Mouse (Mus musculus) heart, embryonic 10.5 days (tissue): ENCODE data around the gene Spryd4. TPM values are rescaled to one million over a fixed set of nuclear protein-coding genes. Genes with fewer than 3 reads are reported as not detected.
"Not testable (repeated sequence)": the region's sequence is repeated elsewhere in the genome, so short reads cannot be mapped to it uniquely, and the experiment has no call there.

Experiments
- DNase-seq: peaks from one replicate; pipeline ENCODE4 v3.0.0-alpha.2; 2017; ENCODE audit warnings: low spot score
- H3K27ac ChIP-seq: fragments of 300-500 bp; sonication (generic); 2 replicates; pipeline ENCODE4 v1.5.1; 2016; ENCODE audit warnings: mild to moderate bottlenecking
- H3K27me3 ChIP-seq: fragments of 300-500 bp; sonication (generic); 2 replicates; pipeline ENCODE4 v1.6.1; 2016; ENCODE audit warnings: mild to moderate bottlenecking; ENCODE audit not compliant: poor library complexity, insufficient read depth, severe bottlenecking
- H3K36me3 ChIP-seq: fragments of 300-500 bp; sonication (generic); 2 replicates; pipeline ENCODE4 v1.6.1; 2016; ENCODE audit warnings: mild to moderate bottlenecking, moderate library complexity
- H3K4me1 ChIP-seq: fragments of 300-500 bp; sonication (generic); 2 replicates; pipeline ENCODE4 v1.6.1; 2016; ENCODE audit warnings: mild to moderate bottlenecking
- H3K4me3 ChIP-seq: fragments of 300-500 bp; sonication (generic); 2 replicates; pipeline ENCODE4 v1.5.1; 2016; ENCODE audit warnings: mild to moderate bottlenecking, moderate library complexity
- H3K9me3 ChIP-seq: fragments of 300-500 bp; sonication (generic); 2 replicates; pipeline ENCODE4 v1.6.1; 2016; ENCODE audit warnings: mild to moderate bottlenecking, moderate library complexity
- WGBS: fragments of 180-500 bp; shearing (Covaris S2); methylation state at CpG from one replicate; pipeline ENCODE4 v1.1.7; 2016; 5-methylcytosine and 5-hydroxymethylcytosine counted together
- polyA plus RNA-seq: library from polyadenylated mRNA; unstranded; fragments of >200 nt; fragmentation: Nextera tagmentation; extraction: Ambion mirVana; gene quantifications from 2 replicates; pipeline ENCODE4 v1.2.1, GENCODE M21; 2016

The Spryd4 gene
- polyA plus RNA-seq, result 37.9 and 41.9 TPM in 2 replicates

- WGBS, result under 1% methylated on average over 30 of the region's 30 CpGs
- H3K4me1 ChIP-seq, result peaks cover 16% of the 10 kb centered on the region
- no peaks in the 10 kb centered on the region for H3K9me3 ChIP-seq
- H3K4me3 ChIP-seq, result peak within 1 kb of the TSS; percentile 84
- peak within 1 kb of the TSS; percentile 86 for H3K27ac ChIP-seq
- H3K36me3 ChIP-seq, result peaks cover 15% of the 10 kb centered on the region; the same call in 1 of the 2 replicates
- peak; percentile 96 for DNase-seq
- peaks cover 17% of the 10 kb centered on the region for H3K27me3 ChIP-seq
Observed at GRCm38 (mm10) chr10:128211390-128212108, at the start of gene Spryd4. Gene Spryd4, minus strand, starts transcription at chr10:128211807.

DNA sequence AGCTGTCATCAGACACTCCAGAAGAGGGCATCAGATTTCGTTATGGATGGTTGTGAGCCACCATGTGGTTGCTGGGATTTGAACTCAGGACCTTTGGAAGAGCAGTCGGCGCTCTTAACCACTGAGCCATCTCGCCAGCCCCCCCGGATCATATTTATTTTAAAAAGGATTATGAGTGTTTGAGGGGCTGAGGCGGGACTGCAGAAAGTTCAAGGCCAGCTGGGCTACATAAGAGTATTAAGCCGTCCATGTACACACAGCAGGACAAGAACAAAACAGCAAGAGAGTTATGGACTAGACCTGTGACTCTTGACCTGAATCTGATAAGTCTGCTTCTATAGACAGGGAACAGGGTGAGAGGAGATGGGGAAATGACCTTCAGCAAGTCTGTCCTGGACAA, 48.8 kb upstream of the Spryd4 start:
- WGBS, result 87% methylated on average over 7 of the region's 7 CpGs
- H3K27me3 ChIP-seq, result not testable (repeated sequence)

DNA sequence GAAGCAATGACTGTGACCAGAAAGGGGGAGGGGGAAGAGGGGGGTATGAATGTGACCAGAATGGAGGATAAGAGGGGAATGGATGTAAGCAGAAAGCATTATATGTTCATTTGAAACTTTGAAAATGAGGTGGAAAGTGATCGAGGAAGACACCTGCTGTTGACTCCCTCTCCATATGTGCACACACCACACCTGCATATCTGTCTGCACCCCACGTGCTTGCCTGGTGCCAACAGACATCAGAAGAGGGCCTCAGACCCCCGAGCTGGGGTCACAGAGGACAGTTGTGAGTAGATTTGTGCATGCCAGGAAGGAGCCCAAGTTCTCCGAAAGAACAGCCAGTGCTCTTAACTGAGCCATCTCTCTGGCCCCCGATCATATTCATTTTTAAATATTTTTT, 48.3 kb upstream of the Spryd4 start:
- no peak for DNase-seq
- Histone ChIP-seq H3K9me3 (no peaks in the 10 kb centered on the region), H3K4me1 (no peaks in the 10 kb centered on the region), H3K27me3 (no peaks in the 10 kb centered on the region), H3K27ac (no peak overlapping the region), H3K36me3 (no peaks in the 10 kb centered on the region), H3K4me3 (no peak overlapping the region)
- 85% methylated on average over 5 of the region's 5 CpGs for WGBS

More for the DNA sequence above, 48.8 kb upstream of the Spryd4 start:
- H3K27ac ChIP-seq, H3K9me3 ChIP-seq, H3K36me3 ChIP-seq, DNase-seq, H3K4me1 ChIP-seq, H3K4me3 ChIP-seq: not testable (repeated sequence)

DNA sequence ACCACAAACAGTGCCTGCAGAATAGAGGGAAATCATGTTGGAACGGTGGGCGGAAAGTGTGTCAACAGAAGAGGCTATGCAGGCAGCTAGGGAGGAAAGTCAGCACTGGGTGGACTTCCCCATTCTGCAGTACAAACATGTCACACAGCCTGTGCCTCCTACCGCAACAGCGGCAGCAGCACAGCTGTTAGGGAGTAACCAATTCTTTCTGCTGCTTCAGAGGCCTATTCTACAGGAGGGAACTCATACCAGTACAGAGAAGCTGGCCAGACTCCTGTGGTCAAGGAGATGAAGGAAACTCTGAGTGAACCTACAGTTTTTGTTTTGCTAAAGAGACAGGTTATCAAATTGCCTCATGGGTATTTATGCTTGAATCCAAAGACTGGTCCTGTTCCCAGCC, 47.3 kb upstream of the Spryd4 start:
- WGBS, result 71% methylated on average over 4 of the region's 4 CpGs
- H3K9me3 ChIP-seq, result no peaks in the 10 kb centered on the region

DNA sequence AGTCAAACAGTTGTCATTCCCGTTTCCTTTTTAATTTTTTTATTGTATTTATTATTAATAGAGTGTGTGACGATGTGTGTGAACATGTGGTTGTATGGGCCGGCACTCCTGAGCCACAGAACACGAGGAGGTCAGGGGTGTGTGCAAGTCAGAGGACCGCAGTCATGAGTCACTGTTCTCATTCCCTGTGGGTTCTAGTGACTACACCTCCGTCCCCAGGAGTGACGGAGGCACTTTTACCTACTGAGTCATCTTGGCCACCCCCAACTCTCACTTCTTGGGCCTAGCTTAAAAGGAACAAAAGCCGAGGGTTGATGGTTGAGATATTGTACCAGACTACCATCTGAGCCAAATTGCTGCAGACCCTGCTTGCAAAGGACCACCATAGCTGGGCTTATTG, 44.7 kb upstream of the Spryd4 start:
- H3K27ac ChIP-seq, result no peak overlapping the region
- H3K27me3 ChIP-seq, result no peaks in the 10 kb centered on the region
- peaks cover 20% of the 10 kb centered on the region for H3K36me3 ChIP-seq
- DNase-seq, result no peak
- WGBS, result 82% methylated on average over 8 of the region's 8 CpGs
- H3K9me3 ChIP-seq, result no peaks in the 10 kb centered on the region
- no peaks in the 10 kb centered on the region for H3K4me1 ChIP-seq
- H3K4me3 ChIP-seq, result no peak overlapping the region

More for the DNA sequence above, 47.3 kb upstream of the Spryd4 start:
- H3K4me1 ChIP-seq, result no peaks in the 10 kb centered on the region
- no peak overlapping the region for H3K4me3 ChIP-seq
- H3K27ac ChIP-seq, result no peak overlapping the region
- no peaks in the 10 kb centered on the region for H3K27me3 ChIP-seq
- DNase-seq, result no peak
- H3K36me3 ChIP-seq, result no peaks in the 10 kb centered on the region

GRCm38 (mm10) chr10:128255925-128256324, 44.3 kb upstream of the Spryd4 start:
- H3K9me3 ChIP-seq, result no peaks in the 10 kb centered on the region
- no peak overlapping the region for H3K4me3 ChIP-seq
- H3K27me3 ChIP-seq, result no peaks in the 10 kb centered on the region
- 82% methylated on average over 8 of the region's 8 CpGs for WGBS
- H3K27ac ChIP-seq, result no peak overlapping the region
- H3K36me3 ChIP-seq, result peaks cover 24% of the 10 kb centered on the region
- no peak for DNase-seq
- H3K4me1 ChIP-seq, result no peaks in the 10 kb centered on the region

DNA sequence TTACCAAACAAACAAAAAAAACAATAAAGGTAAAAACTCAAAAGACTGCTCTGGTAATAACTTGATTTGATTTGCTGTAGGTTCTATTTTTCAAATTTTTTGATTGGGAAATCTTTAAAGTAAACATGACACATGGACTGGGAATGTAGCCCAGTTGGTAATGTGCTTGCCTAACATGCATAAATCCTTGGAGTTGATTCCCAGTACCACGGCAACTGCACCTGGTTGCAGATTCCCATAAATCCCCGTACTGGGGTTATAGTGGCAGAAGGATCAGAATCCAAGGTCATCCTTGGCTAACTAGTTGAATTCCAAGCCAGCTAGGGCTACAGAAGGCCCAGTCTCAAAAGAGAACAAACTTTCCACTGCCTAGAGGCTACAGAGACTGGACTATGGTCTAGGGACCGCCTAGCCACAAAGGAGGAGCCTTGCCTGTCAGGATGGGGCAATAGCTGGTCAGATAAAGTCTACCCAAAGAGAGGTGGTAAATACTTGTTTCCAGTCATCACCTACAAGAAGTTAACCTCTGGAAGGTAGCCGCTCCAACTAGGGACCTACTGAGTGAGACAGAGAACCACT, 42.2 kb upstream of the Spryd4 start, which contains the start of gene Apon:
Apon (plus strand) TSS at position 420 of the 579 bp plus-strand sequence.
- H3K36me3 ChIP-seq, result peaks cover 46% of the 10 kb centered on the region

GRCm38 (mm10) chr10:128250565-128250964, 39.0 kb upstream of the Spryd4 start:
- no peak overlapping the region for H3K27ac ChIP-seq
- WGBS, result 96% methylated on average over 13 of the region's 13 CpGs
- 0 out of 2 replicates have a peak, but pooled peaks cover 6% of the 10 kb centered on the region for H3K4me1 ChIP-seq
- no peak for DNase-seq
- no peak overlapping the region for H3K4me3 ChIP-seq
- no peaks in the 10 kb centered on the region for H3K27me3 ChIP-seq
- H3K9me3 ChIP-seq, result no peaks in the 10 kb centered on the region
- peaks cover 78% of the 10 kb centered on the region for H3K36me3 ChIP-seq

More for the DNA sequence above, 42.2 kb upstream of the Spryd4 start, which contains the start of gene Apon:
- H3K27ac ChIP-seq, result no peak within 1 kb of the TSS
- no peaks in the 10 kb centered on the region for H3K4me1 ChIP-seq
- DNase-seq, result no peak
- no peaks in the 10 kb centered on the region for H3K9me3 ChIP-seq
- H3K27me3 ChIP-seq, result no peaks in the 10 kb centered on the region
- H3K4me3 ChIP-seq, result no peak within 1 kb of the TSS
- WGBS, result 85% methylated on average over 4 of the region's 4 CpGs

DNA sequence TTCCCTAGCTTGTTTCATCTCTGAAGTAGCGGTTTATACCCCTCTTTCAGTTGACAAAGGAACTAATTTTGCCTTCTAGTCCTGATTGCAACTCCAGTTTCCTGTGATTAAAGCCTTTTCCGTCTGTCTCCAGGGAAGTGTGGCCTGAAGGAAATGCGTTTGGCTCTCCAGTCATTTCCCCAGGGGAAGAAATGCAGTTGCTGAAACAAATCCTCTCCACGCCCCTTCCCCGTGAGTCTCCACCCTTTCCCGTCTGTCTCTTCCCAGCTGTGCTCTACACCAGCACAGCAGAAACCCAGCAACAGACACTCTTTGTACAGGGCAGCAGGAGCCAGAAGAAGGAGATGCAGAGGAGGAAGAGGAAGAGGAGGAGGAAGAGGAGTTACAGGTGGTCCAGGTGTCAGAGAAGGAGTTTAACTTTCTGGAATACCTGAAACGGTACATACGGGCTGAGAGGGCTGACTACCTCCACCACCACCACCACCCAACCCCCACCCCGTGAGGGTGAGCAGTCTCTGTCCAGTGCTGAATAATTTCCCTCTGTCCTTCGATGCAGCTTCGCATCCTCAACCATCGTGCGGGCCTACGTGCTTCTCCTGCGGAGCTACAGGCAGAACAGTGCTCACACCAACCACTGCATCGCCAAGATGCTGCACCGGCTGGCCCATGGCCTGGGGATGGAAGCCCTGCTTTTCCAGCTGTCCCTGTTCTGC, 35.6 kb upstream of the Spryd4 start:
- no peaks in the 10 kb centered on the region for H3K27me3 ChIP-seq

GRCm38 (mm10) chr10:128244121-128244520, 32.5 kb upstream of the Spryd4 start:
- 95% methylated on average over 15 of the region's 15 CpGs for WGBS
- Histone ChIP-seq H3K27me3 (no peaks in the 10 kb centered on the region), H3K4me1 (0 out of 2 replicates have a peak, but pooled peaks cover 6% of the 10 kb centered on the region), H3K27ac (no peak overlapping the region), H3K36me3 (peaks cover 100% of the 10 kb centered on the region), H3K9me3 (no peaks in the 10 kb centered on the region), H3K4me3 (no peak overlapping the region)
- DNase-seq, result no peak

More for the DNA sequence above, 35.6 kb upstream of the Spryd4 start:
- 79% methylated on average over 17 of the region's 17 CpGs for WGBS
- no peaks in the 10 kb centered on the region for H3K9me3 ChIP-seq
- no peak overlapping the region for H3K4me3 ChIP-seq
- peak overlapping the region; percentile 24; the same call in 1 of the 2 replicates for H3K27ac ChIP-seq
- no peak for DNase-seq
- H3K4me1 ChIP-seq, result 0 out of 2 replicates have a peak, but pooled peaks cover 6% of the 10 kb centered on the region
- peaks cover 100% of the 10 kb centered on the region for H3K36me3 ChIP-seq

DNA sequence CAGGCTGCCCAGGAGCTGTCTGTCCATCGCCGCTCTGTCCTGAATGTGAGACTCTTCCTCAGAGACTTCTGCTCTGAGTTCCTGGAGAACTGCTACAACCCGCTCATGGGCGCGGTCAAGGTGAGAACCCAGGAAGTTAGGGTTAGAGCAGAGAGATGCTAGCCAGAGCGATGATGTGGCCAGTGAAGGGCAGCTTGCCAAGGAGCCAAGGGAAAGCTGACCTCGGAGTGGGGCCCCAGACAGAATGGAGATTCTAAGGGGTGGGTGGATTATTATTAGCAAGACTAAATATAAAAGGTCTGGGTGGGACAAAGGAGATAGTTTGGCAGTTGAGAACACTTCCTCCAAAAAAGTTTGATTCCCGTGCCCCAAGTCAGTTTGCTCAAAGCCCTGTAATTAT, 31.6 kb upstream of the Spryd4 start:
- Histone ChIP-seq H3K27me3 (no peaks in the 10 kb centered on the region), H3K4me3 (no peak overlapping the region), H3K9me3 (no peaks in the 10 kb centered on the region), H3K27ac (no peak overlapping the region), H3K4me1 (0 out of 2 replicates have a peak, but pooled peaks cover 6% of the 10 kb centered on the region), H3K36me3 (peaks cover 92% of the 10 kb centered on the region)
- no peak for DNase-seq
- 93% methylated on average over 8 of the region's 8 CpGs for WGBS

GRCm38 (mm10) chr10:128240131-128240530, 28.5 kb upstream of the Spryd4 start:
- Histone ChIP-seq H3K27me3 (no peaks in the 10 kb centered on the region), H3K4me3 (no peak overlapping the region), H3K4me1 (peaks cover 6% of the 10 kb centered on the region; the same call in 1 of the 2 replicates), H3K27ac (no peak overlapping the region), H3K9me3 (no peaks in the 10 kb centered on the region), H3K36me3 (peaks cover 61% of the 10 kb centered on the region)
- 65% methylated on average over 18 of the region's 18 CpGs for WGBS
- no peak for DNase-seq

- 82% methylated on average over 4 of the region's 4 CpGs for WGBS
- no peaks in the 10 kb centered on the region for H3K27me3 ChIP-seq
- peaks cover 56% of the 10 kb centered on the region for H3K36me3 ChIP-seq
- no peaks in the 10 kb centered on the region for H3K9me3 ChIP-seq
- H3K4me3 ChIP-seq, result no peak overlapping the region
- H3K4me1 ChIP-seq, result peaks cover 6% of the 10 kb centered on the region; the same call in 1 of the 2 replicates
- no peak for DNase-seq
- no peak overlapping the region for H3K27ac ChIP-seq
Observed at GRCm38 (mm10) chr10:128239140-128239539, 27.5 kb upstream of the Spryd4 start.
